Mouse (Mus musculus) brain, embryonic 14.5 days (tissue): ENCODE results near the gene Foxk1. TPM values are rescaled to one million over a fixed set of nuclear protein-coding genes. Genes with fewer than 3 reads are reported as not detected.

ENCODE experiments used
- DNase-seq: peaks from one replicate; pipeline ENCODE4 v3.0.0-alpha.2; 2011; ENCODE audit warnings: low read depth
- CTCF ChIP-seq: fragments of 200-500 bp; IDR thresholded peaks from 2 replicates; pipeline ENCODE4 v1.5.1; 2012; ENCODE audit warnings: inconsistent platforms, mild to moderate bottlenecking, moderate library complexity, borderline replicate concordance; ENCODE audit not compliant: insufficient read depth, insufficient read length; ENCODE audit errors: extremely low read depth
- POLR2A ChIP-seq: fragments of 200-500 bp; IDR thresholded peaks from 2 replicates; pipeline ENCODE4 v1.6.1; 2012; ENCODE audit warnings: mild to moderate bottlenecking, inconsistent platforms, borderline replicate concordance; ENCODE audit not compliant: poor library complexity, insufficient read depth, insufficient read length, severe bottlenecking; ENCODE audit errors: extremely low read depth
- polyA plus RNA-seq: library from polyadenylated mRNA; depleted of rRNA; stranded (reverse); fragments of >200 nt; gene quantifications from 2 replicates; pipeline ENCODE4 v1.2.3, GENCODE M21; 2012

Foxk1 gene
- polyA plus RNA-seq, 1 experiment = 22.1 TPM

- peak; percentile 92 for DNase-seq
- no peak for TF ChIP-seq CTCF
- no peak for TF ChIP-seq POLR2A
These were observed 39.3 kb downstream of the Foxk1 start for GRCm38 (mm10) chr5:142440451-142441147.

- no peak for DNase-seq
- TF ChIP-seq CTCF = no peak
- TF ChIP-seq POLR2A = no peak
These were observed 40.2 kb downstream of the Foxk1 start for GRCm38 (mm10) chr5:142441332-142442044.

GRCm38 (mm10) chr5:142442045-142442440 lies 40.7 kb downstream of the Foxk1 start:
- DNase-seq = no peak
- TF ChIP-seq CTCF (no peak), POLR2A (no peak)

- no peak for TF ChIP-seq CTCF
- TF ChIP-seq POLR2A = no peak
- DNase-seq = no peak
These were observed 42.2 kb downstream of the Foxk1 start for GRCm38 (mm10) chr5:142443514-142443913.

DNA sequence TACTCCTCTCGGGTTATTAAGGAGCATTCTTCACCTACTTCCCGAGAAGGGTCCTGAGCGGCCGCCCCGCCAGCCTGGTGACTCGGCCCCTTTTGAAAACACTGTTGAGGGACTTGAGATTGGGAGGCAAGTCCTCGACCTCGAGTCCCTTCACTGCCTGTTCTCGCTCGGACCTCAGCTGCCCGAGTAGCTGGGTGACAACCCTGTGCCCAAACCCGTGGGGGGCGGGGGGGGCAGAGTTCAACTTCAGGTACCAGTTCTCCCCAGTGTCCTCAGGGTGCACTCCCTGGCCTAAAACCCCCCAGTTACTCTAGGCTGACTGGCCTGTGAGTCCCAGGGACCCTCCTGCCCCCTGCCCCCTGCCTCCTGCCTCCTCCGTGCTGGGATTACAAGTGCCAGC lies 42.7 kb downstream of the Foxk1 start:
- TF ChIP-seq POLR2A (no peak), CTCF (no peak)

DNA sequence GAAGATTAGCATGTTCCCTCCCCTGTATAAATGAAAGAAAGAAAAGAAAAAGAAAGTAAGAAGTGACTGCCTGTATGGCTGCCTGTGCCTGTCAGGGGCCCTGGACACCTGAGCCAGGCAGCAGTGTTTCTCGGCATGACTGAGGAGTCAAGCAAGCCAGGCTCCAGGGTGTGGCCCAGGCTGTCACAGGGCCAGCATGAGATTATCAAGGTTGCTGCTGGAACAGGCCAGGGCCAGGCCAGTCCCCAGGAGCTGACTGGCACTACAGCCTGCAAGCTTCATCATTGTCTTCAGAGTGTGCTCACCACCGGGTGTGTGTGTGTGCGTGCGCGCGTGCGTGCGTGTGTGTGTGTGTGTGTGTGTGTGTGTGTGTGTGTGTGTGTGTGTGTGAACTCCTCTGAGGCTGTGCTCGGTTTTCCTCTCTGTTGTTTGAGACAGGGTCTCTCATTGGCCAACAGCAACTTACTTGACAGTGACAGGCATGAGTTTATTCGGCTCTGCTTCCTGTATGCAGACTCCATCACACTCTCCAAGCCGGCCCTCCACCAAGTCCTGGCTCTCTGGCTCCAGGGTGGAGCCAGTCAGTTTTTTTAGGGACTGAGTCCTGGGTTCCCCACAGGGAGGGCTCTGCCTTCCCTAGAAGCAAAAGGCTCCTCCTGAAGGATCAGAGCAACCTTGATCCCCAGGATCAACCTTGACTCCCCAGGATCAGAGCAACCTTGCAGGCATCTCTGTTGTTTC lies 43.7 kb downstream of the Foxk1 start:
- TF ChIP-seq POLR2A (no peak), CTCF (no peak)
- no peak for DNase-seq

More for the DNA sequence above, 42.7 kb downstream of the Foxk1 start:
- no peak for DNase-seq

DNA sequence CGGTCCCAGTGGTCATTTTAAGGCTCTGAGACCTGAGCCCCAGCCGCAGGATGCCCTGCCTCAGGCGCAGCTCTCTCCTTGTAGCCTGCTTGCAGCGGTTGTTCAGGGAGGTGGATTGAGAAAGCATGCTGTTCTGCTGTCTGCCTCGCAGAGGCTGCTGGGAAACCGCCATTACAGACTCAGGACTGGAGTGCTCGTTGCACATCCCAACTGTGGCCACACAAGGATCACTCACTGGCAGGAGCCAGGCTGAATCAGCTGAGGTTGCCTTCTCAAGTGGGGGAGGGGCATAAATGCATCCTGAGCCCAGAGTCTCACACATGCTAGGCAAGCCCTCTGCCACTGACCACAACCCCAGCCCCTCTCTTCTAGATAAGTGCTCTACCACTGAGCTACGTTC lies 44.4 kb downstream of the Foxk1 start:
- TF ChIP-seq CTCF (no peak), POLR2A (no peak)
- peak; percentile 56 for DNase-seq

DNA sequence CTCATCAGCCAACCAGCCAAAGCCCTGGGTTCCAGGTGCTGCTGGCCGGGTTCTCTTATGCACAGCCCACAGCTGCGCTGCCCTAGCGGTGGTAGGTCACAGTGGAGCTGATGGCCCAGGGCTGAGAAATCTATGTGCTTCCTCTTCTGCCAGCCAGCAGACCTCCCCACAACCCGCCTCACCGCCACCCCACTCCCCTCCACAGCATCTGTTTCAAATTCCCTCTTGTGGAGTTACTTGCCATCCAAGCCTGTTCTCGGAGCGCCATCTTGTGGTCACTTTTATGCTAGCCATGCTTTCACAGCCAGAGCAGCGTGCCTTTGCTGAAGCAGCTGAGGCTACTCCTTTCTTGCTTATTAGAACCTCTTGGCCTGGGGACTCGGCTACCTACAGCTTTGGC lies 46.8 kb downstream of the Foxk1 start:
- peak; percentile 98 for TF ChIP-seq CTCF
- TF ChIP-seq POLR2A = no peak
- peak; percentile 97 for DNase-seq

GRCm38 (mm10) chr5:142448623-142449022 lies 47.3 kb downstream of the Foxk1 start:
- DNase-seq = no peak
- no peak for TF ChIP-seq POLR2A
- no peak for TF ChIP-seq CTCF

DNA sequence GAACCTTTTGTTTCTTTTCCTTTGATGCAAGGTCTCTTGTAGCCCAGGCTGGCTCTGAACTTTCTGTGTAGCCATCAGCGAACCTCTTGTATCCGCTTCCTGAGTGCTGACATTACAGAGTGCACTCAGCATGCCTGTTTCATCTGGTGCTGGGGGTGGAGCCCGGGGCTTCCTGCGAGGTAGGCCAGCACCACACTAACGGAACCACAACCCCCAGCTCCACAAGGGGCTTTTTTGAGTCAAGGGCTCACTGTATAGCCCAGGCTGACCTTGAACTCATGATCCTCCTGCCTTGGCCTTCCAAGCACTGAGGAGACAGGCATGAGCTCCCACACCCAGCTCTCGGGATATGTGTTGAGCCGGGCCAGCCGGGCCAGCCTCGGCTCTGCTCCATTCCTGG lies 49.5 kb downstream of the Foxk1 start:
- DNase-seq = no peak
- no peak for TF ChIP-seq CTCF
- TF ChIP-seq POLR2A = no peak

DNA sequence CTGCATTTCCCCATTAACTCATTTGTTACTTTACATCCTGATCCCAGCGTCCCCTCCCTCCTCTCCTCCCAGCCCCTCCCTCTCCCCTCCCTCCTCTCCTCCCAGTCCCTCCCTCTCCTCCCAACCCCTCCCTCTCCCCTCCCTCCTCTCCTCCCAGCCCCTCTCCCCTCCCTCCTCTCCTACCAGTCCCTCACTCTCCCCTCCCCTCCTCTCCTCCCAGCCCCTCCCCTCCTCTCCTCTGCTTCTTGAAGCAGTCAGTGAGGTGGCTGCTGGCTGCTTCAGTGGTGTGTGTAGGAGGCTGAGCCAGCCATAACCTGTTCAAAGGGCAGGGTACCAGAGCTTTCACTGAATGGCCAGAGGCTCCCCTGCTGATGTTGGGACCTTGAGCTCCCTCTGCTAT lies 50.5 kb downstream of the Foxk1 start:
- TF ChIP-seq POLR2A (no peak), CTCF (no peak)
- DNase-seq = peak; percentile 82
